Mouse (Mus musculus) stomach, embryonic 14.5 days (tissue): ENCODE results near the gene Gm49394. TPM values are rescaled to one million over a fixed set of nuclear protein-coding genes. Genes with fewer than 3 reads are reported as not detected.
A peak's percentile ranks its signal among the peaks of the same experiment; 100 is the strongest.

ENCODE experiments used
- ATAC-seq: fragments of 200-750 bp; cut with Nextera tagmentation; 2 replicates; pipeline ENCODE4 v1.8.0; 2017; ENCODE audit warnings: low read depth, moderate TSS enrichment; ENCODE audit not compliant: insufficient number of reproducible peaks, insufficient read depth, low FRiP score
- H3K27ac ChIP-seq: fragments of 300-500 bp; sonication (generic); 2 replicates; pipeline ENCODE4 v1.5.1; 2014; ENCODE audit warnings: mild to moderate bottlenecking, low read length, moderate library complexity, mixed read lengths
- H3K27me3 ChIP-seq: fragments of 300-500 bp; sonication (generic); 2 replicates; pipeline ENCODE4 v1.6.1; 2014; ENCODE audit warnings: low read length, control low read depth, mixed read lengths; ENCODE audit not compliant: control insufficient read depth, insufficient read depth
- H3K36me3 ChIP-seq: fragments of 300-500 bp; sonication (generic); 2 replicates; pipeline ENCODE4 v1.6.1; 2014; ENCODE audit warnings: mild to moderate bottlenecking, control low read depth, low read length, moderate library complexity, mixed read lengths; ENCODE audit not compliant: control insufficient read depth, insufficient read depth
- H3K4me1 ChIP-seq: fragments of 300-500 bp; sonication (generic); 2 replicates; pipeline ENCODE4 v1.6.1; 2014; ENCODE audit warnings: low read length, control low read depth, mixed read lengths; ENCODE audit not compliant: control insufficient read depth, insufficient read depth
- H3K4me2 ChIP-seq: fragments of 300-500 bp; sonication (generic); replicated peaks from 2 replicates; pipeline ENCODE4 v1.6.1; 2014; ENCODE audit warnings: low read depth, low read length, control low read depth
- H3K4me3 ChIP-seq: fragments of 300-500 bp; sonication (generic); 2 replicates; pipeline ENCODE4 v1.5.1; 2014; ENCODE audit warnings: low read depth, low read length, control low read depth
- H3K9ac ChIP-seq: fragments of 300-500 bp; sonication (generic); replicated peaks from 2 replicates; pipeline ENCODE4 v1.6.1; 2014; ENCODE audit warnings: low read depth, mild to moderate bottlenecking, control low read depth, low read length, moderate library complexity, mixed read lengths
- H3K9me3 ChIP-seq: fragments of 300-500 bp; sonication (generic); 2 replicates; pipeline ENCODE4 v1.6.1; 2016; ENCODE audit warnings: low read depth, low read length, control low read depth; ENCODE audit not compliant: control insufficient read depth
- WGBS: fragments of 180-500 bp; shearing (Covaris S2); extraction: QIAGEN DNeasy Blood & Tissue Kit; methylation state at CpG from one replicate; pipeline ENCODE4 v1.1.7; 2014; 5-methylcytosine and 5-hydroxymethylcytosine counted together
- polyA plus RNA-seq: library from polyadenylated mRNA; unstranded; fragments of >200 nt; fragmentation: Nextera tagmentation; extraction: Ambion mirVana; gene quantifications from 2 replicates; pipeline ENCODE4 v1.2.1, GENCODE M21; 2014

Gm49394 gene
- polyA plus RNA-seq, 1 experiment from 2014 or later = not detected

DNA sequence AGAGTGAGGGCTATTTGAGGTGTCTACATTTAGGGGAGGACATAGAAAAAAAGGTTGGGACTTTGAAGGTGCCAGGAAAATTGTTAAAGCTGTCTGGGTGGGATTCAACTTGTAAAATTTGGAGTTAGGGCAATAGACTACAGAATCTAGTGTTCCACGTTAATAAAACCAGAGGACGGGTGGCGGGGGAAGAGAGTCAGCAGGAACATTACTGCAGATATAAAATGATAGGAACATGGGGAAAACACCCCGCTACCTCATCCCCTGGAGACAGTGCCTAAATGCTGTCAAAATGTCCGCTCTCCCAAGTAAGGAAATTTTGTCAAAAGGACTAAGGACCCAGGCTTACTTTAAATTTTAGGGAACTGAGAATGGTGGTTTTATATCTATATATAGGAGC is 6.6 kb downstream of the Gm49394 start:
- Histone ChIP-seq H3K27me3 (peaks cover 18% of the 10 kb centered on the region; the same call in 1 of the 2 replicates), H3K4me3 (peak overlapping the region; percentile 43), H3K36me3 (peaks cover 5% of the 10 kb centered on the region; the same call in 1 of the 2 replicates), H3K9me3 (no peaks in the 10 kb centered on the region), H3K9ac (no peak overlapping the region), H3K4me1 (no peaks in the 10 kb centered on the region), H3K4me2 (peak overlapping the region; percentile 58), H3K27ac (no peak overlapping the region)
- WGBS = 34% methylated on average over 5 of the region's 5 CpGs
- ATAC-seq = no peak

DNA sequence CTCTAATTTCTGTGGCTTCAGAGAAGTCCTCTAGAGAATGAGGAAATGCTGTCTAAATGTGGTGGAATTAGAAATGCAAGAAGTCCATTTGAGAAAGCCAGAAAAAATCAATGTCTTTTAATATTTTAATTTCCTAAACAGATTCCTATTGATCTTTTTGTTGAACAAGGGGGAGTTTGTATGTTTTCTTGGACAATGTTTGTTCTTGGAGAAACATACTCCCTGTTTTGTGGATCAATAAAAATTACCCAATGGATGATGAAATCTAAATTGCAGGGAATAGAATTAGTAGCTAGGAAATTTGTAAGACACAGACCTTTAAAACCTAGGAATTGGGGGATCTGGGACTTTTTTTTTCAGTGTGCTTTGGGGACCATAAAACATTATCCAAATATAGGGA is 7.9 kb downstream of the Gm49394 start:
- Histone ChIP-seq H3K36me3 (peaks cover 3% of the 10 kb centered on the region), H3K9ac (peak overlapping the region; percentile 85), H3K4me2 (peak overlapping the region; percentile 58), H3K27me3 (peaks cover 25% of the 10 kb centered on the region; the same call in 1 of the 2 replicates), H3K9me3 (no peaks in the 10 kb centered on the region), H3K4me1 (no peaks in the 10 kb centered on the region), H3K4me3 (peak overlapping the region; percentile 59), H3K27ac (peak overlapping the region; percentile 96; the same call in 1 of the 2 replicates)
- no peak for ATAC-seq

DNA sequence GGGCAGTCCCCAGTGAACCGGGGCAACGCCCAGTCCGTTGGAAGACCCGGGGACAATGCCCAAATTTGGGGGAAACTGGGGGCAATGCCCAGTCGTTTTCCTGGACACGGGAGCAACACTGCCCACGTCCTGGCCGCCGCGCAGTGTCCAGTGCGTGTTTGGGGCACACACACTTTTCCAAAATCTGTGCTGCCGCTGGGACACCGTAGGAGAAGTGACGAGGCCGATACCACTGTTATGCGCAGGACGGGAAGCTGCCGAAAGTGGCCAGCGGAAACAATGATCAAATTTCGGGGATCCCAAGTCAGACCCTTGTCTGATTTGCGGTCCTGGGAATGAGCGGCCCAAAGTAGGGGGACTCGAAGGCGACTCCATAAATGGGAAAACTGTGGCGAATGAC is 8.7 kb downstream of the Gm49394 start:
- WGBS = under 1% methylated on average over 25 of the region's 25 CpGs
- peaks cover 30% of the 10 kb centered on the region; the same call in 1 of the 2 replicates for H3K27me3 ChIP-seq
- H3K27ac ChIP-seq = peak overlapping the region; percentile 96
- no peaks in the 10 kb centered on the region for H3K9me3 ChIP-seq
- H3K4me2 ChIP-seq = peak overlapping the region; percentile 58
- ATAC-seq = no peak
- H3K9ac ChIP-seq = peak overlapping the region; percentile 85
- no peaks in the 10 kb centered on the region for H3K4me1 ChIP-seq
- H3K36me3 ChIP-seq = no peaks in the 10 kb centered on the region; the same call in 1 of the 2 replicates
- H3K4me3 ChIP-seq = peak overlapping the region; percentile 59

DNA sequence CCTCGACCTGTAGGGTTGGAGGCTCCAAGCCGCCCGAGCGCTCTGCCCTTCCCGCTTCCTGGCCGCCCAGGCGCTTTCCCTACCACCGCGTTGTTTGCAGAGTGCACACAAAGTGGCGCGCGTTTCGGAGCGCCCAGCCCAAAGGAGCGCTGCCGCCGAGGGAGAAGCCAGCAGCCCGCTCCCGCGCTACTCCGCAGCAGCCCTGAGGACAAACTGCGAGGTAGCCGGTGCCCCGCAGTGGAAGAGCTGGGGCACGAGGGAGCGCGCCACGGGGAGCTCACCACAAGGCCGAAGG is 9.1 kb downstream of the Gm49394 start:
- 0% methylated on average over 29 of the region's 29 CpGs for WGBS
- H3K9me3 ChIP-seq = no peaks in the 10 kb centered on the region
- peak overlapping the region; percentile 59 for H3K4me3 ChIP-seq
- peak overlapping the region; percentile 85 for H3K9ac ChIP-seq
- H3K27me3 ChIP-seq = peaks cover 33% of the 10 kb centered on the region; the same call in 1 of the 2 replicates
- peak overlapping the region; percentile 96 for H3K27ac ChIP-seq
- H3K36me3 ChIP-seq = no peaks in the 10 kb centered on the region; the same call in none of the 2 replicates
- H3K4me1 ChIP-seq = no peaks in the 10 kb centered on the region
- ATAC-seq = no peak
- H3K4me2 ChIP-seq = peak overlapping the region; percentile 58

DNA sequence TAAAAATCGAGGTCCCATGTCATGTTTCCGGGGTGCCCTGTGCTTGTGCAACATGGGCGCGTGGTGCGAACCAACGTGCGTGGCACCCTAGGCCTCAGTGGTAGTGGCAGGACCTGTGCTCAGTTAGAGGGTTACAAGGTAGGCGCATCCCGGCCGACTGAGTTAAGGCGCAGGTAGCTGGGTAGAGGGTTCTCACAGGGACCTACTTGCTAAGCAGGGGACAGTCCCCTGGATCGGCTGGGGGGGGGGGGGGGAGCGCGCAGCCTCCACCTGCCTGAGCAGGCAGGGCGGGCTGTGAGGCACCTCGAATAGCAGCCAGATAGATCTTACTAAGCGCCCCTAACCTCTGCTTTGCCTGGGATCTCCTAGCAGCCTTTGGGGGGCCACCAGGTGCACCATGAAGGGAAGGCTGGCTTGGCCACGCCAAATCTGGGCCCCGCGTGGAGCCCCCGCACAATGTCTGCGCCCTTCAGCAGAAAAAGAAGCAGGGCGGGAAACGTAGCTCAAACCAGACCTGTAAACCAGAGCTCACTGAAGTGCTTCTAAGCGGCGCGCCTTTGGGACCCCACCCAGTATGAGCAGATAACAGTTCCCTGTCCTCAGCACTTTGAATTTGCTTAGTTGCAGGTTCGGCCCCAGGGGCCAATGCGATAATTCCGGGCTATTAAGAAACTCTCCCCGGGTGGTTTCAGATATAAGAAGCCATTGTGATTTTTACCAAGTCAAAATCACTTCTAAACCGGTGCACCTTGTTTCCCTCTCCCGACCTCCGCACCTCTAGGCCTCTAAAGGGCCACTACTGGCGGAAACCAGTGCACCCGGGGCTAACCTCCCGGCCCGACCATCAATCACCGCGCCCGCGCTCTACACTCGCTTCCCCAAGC is 9.7 kb downstream of the Gm49394 start:
- Histone ChIP-seq H3K4me1 (no peaks in the 10 kb centered on the region), H3K4me3 (peak overlapping the region; percentile 59), H3K9ac (peak overlapping the region; percentile 85), H3K27ac (peak overlapping the region; percentile 96), H3K9me3 (no peaks in the 10 kb centered on the region), H3K36me3 (peaks cover 3% of the 10 kb centered on the region), H3K4me2 (peak overlapping the region; percentile 58), H3K27me3 (peaks cover 31% of the 10 kb centered on the region; the same call in 1 of the 2 replicates)
- ATAC-seq = peak; percentile 3; the same call in 1 of the 2 replicates
- WGBS = 1% methylated on average over 43 of the region's 43 CpGs

DNA sequence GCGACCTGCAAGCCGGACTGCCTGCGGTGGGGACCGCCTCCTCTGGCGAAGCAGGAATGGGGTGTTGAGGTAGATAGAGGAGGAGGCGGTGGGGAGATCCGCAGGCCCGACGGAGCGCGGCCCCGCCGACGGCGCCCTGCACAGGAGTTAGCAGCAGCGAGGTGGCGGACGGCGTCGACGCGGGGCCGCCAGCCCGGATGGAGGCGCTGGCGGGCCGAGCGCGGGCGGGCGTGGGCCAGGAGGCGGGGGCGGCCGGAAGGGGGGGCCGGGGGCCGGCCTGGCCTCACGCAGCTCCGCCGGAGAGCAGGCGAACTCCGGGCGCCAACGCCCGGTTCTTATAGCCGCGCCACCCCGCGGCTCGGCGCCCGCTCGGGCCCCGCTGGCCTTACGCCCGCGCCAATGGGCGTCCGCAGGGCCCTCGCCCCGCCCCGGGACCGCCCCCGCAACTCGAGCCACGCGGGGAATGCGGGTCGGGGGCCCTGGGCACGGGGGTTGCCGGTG is 10.5 kb downstream of the Gm49394 start:
- peaks cover 6% of the 10 kb centered on the region for H3K36me3 ChIP-seq
- H3K27ac ChIP-seq = peak overlapping the region; percentile 96
- H3K4me2 ChIP-seq = peak overlapping the region; percentile 58
- no peaks in the 10 kb centered on the region for H3K9me3 ChIP-seq
- peaks cover 27% of the 10 kb centered on the region; the same call in 1 of the 2 replicates for H3K27me3 ChIP-seq
- H3K4me1 ChIP-seq = no peaks in the 10 kb centered on the region
- under 1% methylated on average over 54 of the region's 70 CpGs for WGBS
- ATAC-seq = peak; percentile 72
- H3K4me3 ChIP-seq = peak overlapping the region; percentile 59
- peak overlapping the region; percentile 84 for H3K9ac ChIP-seq

DNA sequence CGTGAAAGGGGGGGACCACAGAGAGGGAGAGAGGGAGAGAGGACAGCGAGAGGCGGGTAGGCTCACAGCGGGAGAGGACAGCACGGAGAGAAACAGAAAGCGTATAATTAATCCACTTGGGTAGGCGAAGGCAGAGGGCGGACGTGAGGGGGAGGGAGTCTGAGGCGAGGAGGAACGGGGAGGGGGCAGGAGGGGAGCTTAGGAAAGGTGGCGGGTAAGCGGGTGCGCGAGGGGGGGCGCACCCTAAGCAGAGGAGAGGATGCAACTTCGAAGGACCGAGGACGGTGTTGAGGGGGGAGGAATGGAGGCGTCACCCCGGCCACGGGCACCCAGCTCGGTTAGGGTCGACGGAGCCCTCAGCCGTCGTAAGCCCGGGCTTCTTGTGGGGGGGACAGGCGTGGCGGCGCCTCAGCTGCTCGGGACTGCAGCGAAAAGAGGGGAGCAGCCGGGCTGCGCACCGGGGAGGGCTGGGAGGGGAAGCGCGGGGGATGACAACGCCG is 11.0 kb downstream of the Gm49394 start:
- no peak for ATAC-seq
- H3K9me3 ChIP-seq = no peaks in the 10 kb centered on the region
- no peaks in the 10 kb centered on the region for H3K4me1 ChIP-seq
- H3K4me3 ChIP-seq = peak overlapping the region; percentile 59
- under 1% methylated on average over 37 of the region's 40 CpGs for WGBS
- H3K4me2 ChIP-seq = peak overlapping the region; percentile 58
- H3K36me3 ChIP-seq = peaks cover 10% of the 10 kb centered on the region
- peaks cover 28% of the 10 kb centered on the region; the same call in 1 of the 2 replicates for H3K27me3 ChIP-seq
- peak overlapping the region; percentile 84 for H3K9ac ChIP-seq
- peak overlapping the region; percentile 96 for H3K27ac ChIP-seq

DNA sequence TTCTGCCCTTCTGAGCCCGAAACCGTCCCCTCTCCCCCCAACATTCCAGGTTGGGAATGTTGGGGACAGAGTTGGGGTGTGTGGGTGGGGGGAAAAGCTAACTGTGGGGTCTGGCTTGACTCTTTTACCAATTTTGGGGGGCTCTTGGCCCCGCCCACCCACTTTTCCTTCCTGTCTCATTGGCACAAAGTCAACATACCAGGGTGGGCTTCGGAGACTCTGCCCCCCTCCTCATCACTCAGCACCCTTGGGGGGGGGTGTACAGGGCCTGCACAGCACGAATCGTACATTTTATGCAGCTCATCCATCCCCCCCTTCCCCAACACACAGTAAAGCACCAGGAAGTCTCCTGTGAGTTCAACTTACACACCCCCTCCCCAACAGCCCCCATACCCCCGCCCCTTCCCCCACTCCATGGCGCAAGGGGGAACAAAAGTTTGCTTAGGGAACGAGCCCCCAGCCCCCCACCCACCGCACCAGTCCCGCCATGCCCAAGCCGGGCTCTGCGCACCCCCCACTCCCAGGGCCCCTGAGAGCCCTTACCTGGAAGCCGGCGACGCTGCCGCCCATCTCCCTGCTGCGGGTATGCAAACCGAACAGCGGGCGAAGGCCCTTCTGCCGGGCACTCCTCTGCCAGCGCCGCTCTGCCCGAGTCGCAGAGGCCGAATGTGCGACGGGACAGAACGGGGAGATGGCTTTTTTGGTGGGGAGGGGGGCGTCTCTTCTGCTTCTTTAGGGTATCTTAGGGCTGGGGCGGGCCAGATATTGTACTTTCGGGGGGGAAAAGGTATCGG is 11.7 kb downstream of the Gm49394 start:
- Histone ChIP-seq H3K4me3 (peak overlapping the region; percentile 59), H3K4me2 (peak overlapping the region; percentile 58), H3K9ac (peak overlapping the region; percentile 84), H3K4me1 (no peaks in the 10 kb centered on the region), H3K9me3 (no peaks in the 10 kb centered on the region), H3K27ac (peak overlapping the region; percentile 96), H3K36me3 (peaks cover 14% of the 10 kb centered on the region), H3K27me3 (peaks cover 29% of the 10 kb centered on the region; the same call in 1 of the 2 replicates)
- no peak for ATAC-seq
- 1% methylated on average over 34 of the region's 34 CpGs for WGBS
